Mouse (Mus musculus) T-cell, adult 66 days (primary cell): ENCODE data around the gene A230050P20Rik. TPM values are rescaled to one million over a fixed set of nuclear protein-coding genes. Genes with fewer than 3 reads are reported as not detected.

ENCODE experiments used
- total RNA-seq, 2 experiments: library from RNA; stranded (reverse); gene quantifications; 3 replicates in 1 of 2; 4 replicates in 1 of 2; pipeline ENCODE4 v1.2.4; 2023

A230050P20Rik gene
- total RNA-seq: 10 to 100 TPM; 59.7 to 65.3 TPM

GRCm38 (mm10) chr9:20868448-20869001 lies at the start of gene A230050P20Rik:
Gene A230050P20Rik, plus strand, starts transcription at chr9:20868642.

GRCm38 (mm10) chr9:20879097-20879792 lies 10.8 kb downstream of the A230050P20Rik start, which contains the start of gene Angptl6:
Gene Angptl6, minus strand, starts transcription at chr9:20879727.

GRCm38 (mm10) chr9:20887704-20888385 lies 19.4 kb downstream of the A230050P20Rik start, which contains the start of gene Ppan:
Gene Ppan, plus strand, starts transcription at chr9:20888175.

GRCm38 (mm10) chr9:20898511-20899073 lies 30.1 kb downstream of the A230050P20Rik start, which contains the start of gene Eif3g:
Gene Eif3g, minus strand, starts transcription at chr9:20898623.

Other genes with a start within 250 kb of the A230050P20Rik start
- 100 to 1,000 TPM; 333 to 334 TPM for gene Ubl5, start 225.8 kb upstream of the A230050P20Rik start, total RNA-seq
- 100 to 1,000 TPM; 108 to 121 TPM for gene Fbxl12, start 223.9 kb upstream of the A230050P20Rik start, total RNA-seq
- gene Pin1, start 216.5 kb upstream of the A230050P20Rik start, total RNA-seq: 10 to 100 TPM; 24.4 to 31.2 TPM
- gene Olfm2, start 122.3 kb upstream of the A230050P20Rik start, total RNA-seq: not detected
- gene Col5a3, start 53.6 kb upstream of the A230050P20Rik start, total RNA-seq: not detected
- not detected for gene Rdh8, start 50.1 kb upstream of the A230050P20Rik start, total RNA-seq
- gene Angptl6, start 11.1 kb downstream of the A230050P20Rik start, total RNA-seq: 1 to 10 TPM; 1.1 to 3.0 TPM
- gene Ppan, start 19.5 kb downstream of the A230050P20Rik start, total RNA-seq: 100 to 1,000 TPM in 1 of 2 experiments, 10 to 100 TPM in 1; 95.1 to 102 TPM
- 100 to 1,000 TPM; 187 to 197 TPM for gene Eif3g, start 30.0 kb downstream of the A230050P20Rik start, total RNA-seq
- gene Dnmt1, start 91.2 kb downstream of the A230050P20Rik start, total RNA-seq: 100 to 1,000 TPM in 1 of 2 experiments, 10 to 100 TPM in 1; 99.8 to 107 TPM
- gene S1pr2, start 108.1 kb downstream of the A230050P20Rik start, total RNA-seq: 1 to 10 TPM; 2.5 to 6.7 TPM
- 10 to 100 TPM; 51.2 to 53.0 TPM for gene Mrpl4, start 134.1 kb downstream of the A230050P20Rik start, total RNA-seq
- gene Icam1, start 147.3 kb downstream of the A230050P20Rik start, total RNA-seq: 10 to 100 TPM; 43.1 to 49.4 TPM
- 1 to 10 TPM in 1 of 2 experiments, under 1 TPM in 1; 0.56 to 1.2 TPM for gene Icam4, start 160.7 kb downstream of the A230050P20Rik start, total RNA-seq
- gene Icam5, start 163.4 kb downstream of the A230050P20Rik start, total RNA-seq: under 1 TPM; 0.62 to 0.73 TPM
- gene Zglp1, start 198.5 kb downstream of the A230050P20Rik start, total RNA-seq: 1 to 10 TPM; 2.6 to 3.7 TPM
- gene Gm49373, start 204.5 kb downstream of the A230050P20Rik start, total RNA-seq: 1 to 10 TPM; 2.3 to 4.1 TPM
- gene Fdx1l, start 205.0 kb downstream of the A230050P20Rik start, total RNA-seq: 10 to 100 TPM; 33.5 to 34.0 TPM
- 10 to 100 TPM; 12.8 to 16.0 TPM for gene Gm38431, start 223.4 kb downstream of the A230050P20Rik start, total RNA-seq
- 100 to 1,000 TPM; 110 to 111 TPM for gene Raver1, start 223.4 kb downstream of the A230050P20Rik start, total RNA-seq